Mouse (Mus musculus): Measurements from ENCODE around the gene Ubac1. TPM values are rescaled to one million over a fixed set of nuclear protein-coding genes. Genes with fewer than 3 reads are reported as not detected.

The Ubac1 gene
- total and polyA plus RNA-seq, 2 experiments from 2014 or later, result 93.6 to 150 TPM

DNA sequence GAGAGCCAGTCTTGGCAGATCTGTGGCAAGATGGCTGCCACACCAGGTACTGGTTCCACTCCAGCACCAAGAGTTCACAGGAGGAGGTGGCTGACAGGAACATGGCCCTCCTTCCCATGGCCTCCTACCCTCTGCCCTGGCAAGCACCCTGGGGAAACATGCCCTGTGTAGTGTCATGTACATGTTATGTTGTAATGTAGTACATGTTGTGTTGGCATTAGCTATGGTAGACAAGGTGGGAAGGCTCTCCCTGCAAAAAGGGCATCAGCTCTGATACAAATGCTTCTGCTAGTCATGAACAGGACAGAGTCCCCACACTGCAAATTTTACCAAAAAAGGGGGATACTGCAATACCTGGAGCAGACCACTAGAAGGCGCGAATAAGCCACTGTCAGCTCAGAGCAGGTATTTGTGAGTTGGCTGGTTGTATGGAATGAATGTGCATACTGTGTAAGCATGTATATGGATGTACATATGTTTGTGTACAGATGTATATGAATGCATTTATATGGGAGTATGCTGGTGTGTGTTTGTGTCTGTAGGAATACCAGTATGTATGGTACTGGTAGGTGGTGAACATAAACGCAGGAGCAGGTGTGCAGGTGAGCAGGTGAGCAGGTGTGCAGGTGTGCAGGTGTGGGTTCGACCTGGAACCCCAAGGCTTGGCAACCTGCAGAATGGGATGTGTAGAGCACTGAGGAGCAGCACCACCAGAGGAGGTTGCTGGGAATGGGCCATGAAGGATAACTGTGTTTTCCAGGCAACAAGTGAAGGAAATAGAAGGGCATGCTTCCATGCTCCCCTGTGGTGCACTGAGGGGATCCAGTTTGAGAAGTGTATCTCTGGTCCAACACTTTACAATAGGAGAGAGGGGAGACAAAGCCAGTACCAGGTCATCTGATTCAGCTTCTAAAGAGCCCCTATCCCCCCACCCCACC lies 2.9 kb upstream of the Ubac1 start:
- peaks cover 11% of the 10 kb centered on the region for H3K4me1 ChIP-seq (ENCODE audit: insufficient read depth, low read length)
- no peak overlapping the region for H3K4me3 ChIP-seq (ENCODE audit: low read length)
- H3K9me3 ChIP-seq (ENCODE audit: low read length), result no peaks in the 10 kb centered on the region
- ATAC-seq (no peak), DNase-seq (ENCODE audit: low spot score) (peak; percentile 78)
- TF ChIP-seq CTCF (IDR thresholded peaks at IDR 0.05; ENCODE audit: low read depth), result peak; percentile 97
- no peak overlapping the region for H3K4me2 ChIP-seq (ENCODE audit: low read depth, low read length)
- no peaks in the 10 kb centered on the region for H3K27me3 ChIP-seq (ENCODE audit: insufficient read depth, low read length)
- no peak overlapping the region for H3K27ac ChIP-seq
- H3K36me3 ChIP-seq (ENCODE audit: insufficient read depth, low read length), result no peaks in the 10 kb centered on the region
- 31% methylated on average over 4 of the region's 4 CpGs for WGBS
- H3K9ac ChIP-seq (replicated peaks; ENCODE audit: low read length), result no peak overlapping the region

DNA sequence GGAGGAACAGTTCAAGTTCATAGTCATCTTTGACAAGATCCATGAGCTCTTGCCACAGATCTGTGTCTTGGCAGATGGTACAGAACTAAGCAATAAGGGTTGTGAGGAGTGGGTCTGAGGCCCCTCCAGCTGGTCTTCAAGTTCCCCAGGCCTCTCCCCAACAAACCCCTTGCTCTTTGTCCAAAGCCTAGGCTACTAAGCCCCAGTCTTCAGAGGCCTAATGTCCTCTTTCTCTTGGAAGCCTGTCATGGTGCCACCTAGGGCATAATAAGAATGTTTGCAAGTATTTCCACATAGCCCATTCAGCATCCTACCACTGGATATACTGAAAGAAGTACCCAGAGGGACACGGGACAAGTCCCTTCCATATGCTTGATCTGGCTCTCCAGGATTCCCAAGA lies 1.1 kb upstream of the Ubac1 start:
- H3K4me1 ChIP-seq (ENCODE audit: insufficient read depth, low read length), result peaks cover 11% of the 10 kb centered on the region
- peak overlapping the region; percentile 26; the same call in 1 of the 2 replicates for H3K27ac ChIP-seq
- ATAC-seq, result no peak
- no peak overlapping the region for H3K4me3 ChIP-seq (ENCODE audit: low read length)
- 67% methylated on average over 1 of the region's 1 CpGs for WGBS
- H3K36me3 ChIP-seq (ENCODE audit: insufficient read depth, low read length), result no peaks in the 10 kb centered on the region
- H3K9ac ChIP-seq (replicated peaks; ENCODE audit: low read length), result no peak overlapping the region
- H3K9me3 ChIP-seq (ENCODE audit: low read length), result no peaks in the 10 kb centered on the region
- no peak for TF ChIP-seq CTCF (IDR thresholded peaks at IDR 0.05; ENCODE audit: low read depth)
- H3K4me2 ChIP-seq (ENCODE audit: low read depth, low read length), result no peak overlapping the region
- no peak for DNase-seq (ENCODE audit: low spot score)
- no peaks in the 10 kb centered on the region for H3K27me3 ChIP-seq (ENCODE audit: insufficient read depth, low read length)

DNA sequence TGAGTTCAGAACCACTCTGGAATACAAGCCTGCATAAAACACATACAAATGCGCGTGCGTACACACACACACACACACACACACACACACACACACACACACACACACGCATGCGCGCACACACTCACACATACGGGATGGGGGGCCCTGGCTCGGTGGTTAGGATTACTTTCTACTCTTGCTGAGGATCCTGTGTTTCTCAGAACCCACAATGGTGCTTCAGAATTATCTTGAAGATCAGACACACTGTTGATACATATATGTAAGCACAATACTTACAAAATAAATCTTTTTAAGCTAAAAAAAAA lies 665 bp upstream of the Ubac1 start:
- 83% methylated on average over 8 of the region's 8 CpGs for WGBS
- H3K27me3 ChIP-seq (ENCODE audit: insufficient read depth, low read length), result no peaks in the 10 kb centered on the region
- TF ChIP-seq CTCF (IDR thresholded peaks at IDR 0.05; ENCODE audit: low read depth), result no peak
- H3K9me3 ChIP-seq (ENCODE audit: low read length), result no peaks in the 10 kb centered on the region
- no peak overlapping the region for H3K4me3 ChIP-seq (ENCODE audit: low read length)
- peak overlapping the region; percentile 49; the same call in 1 of the 2 replicates for H3K27ac ChIP-seq
- DNase-seq (ENCODE audit: low spot score) (no peak), ATAC-seq (no peak)
- H3K4me2 ChIP-seq (ENCODE audit: low read depth, low read length), result peak overlapping the region; percentile 84; the same call in 1 of the 2 replicates
- no peaks in the 10 kb centered on the region for H3K36me3 ChIP-seq (ENCODE audit: insufficient read depth, low read length)
- H3K4me1 ChIP-seq (ENCODE audit: insufficient read depth, low read length), result peaks cover 11% of the 10 kb centered on the region
- no peak overlapping the region for H3K9ac ChIP-seq (replicated peaks; ENCODE audit: low read length)

DNA sequence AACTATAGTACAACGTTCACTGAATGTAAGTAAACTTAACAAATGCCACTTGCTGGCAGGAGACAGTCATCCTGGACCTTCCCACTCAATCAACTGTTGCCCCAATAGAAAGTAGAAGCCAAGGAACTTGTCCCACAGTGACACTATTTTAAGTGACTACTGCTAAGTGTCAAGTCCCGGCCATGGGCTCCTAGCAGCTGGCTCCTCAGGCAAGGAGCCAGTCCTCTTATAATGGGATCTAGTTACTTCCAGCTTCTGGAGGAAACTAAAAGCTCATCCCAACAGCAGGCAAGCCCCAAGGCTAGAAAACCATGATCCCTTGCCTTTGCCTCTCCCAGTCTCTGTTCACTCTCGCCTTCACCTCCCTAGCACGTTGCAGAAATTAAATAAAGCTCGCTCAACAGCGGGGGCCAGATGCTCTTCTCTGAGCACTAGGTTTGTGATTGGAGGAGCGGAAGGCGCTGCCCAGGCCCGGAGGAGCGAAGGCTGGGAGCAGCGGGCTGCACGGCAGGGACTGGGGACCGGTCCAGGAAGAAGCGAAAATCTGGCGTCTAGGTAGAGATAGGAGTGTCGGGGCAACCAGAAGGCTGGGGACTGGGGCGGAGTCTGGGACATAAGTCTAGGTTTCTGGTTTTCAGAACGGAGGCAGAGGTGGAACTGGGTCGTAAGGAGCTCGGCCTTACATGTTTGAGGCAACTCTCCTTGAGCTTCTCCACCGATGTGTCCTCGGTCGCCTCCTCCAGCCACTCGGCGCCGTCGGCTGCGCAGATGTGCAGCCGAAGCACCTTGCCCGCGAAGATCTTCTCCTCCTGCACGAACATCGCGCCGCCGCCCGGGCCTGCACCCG lies 610 bp downstream of the Ubac1 start:
- Histone ChIP-seq H3K36me3 (ENCODE audit: insufficient read depth, low read length) (no peaks in the 10 kb centered on the region), H3K27ac (peak overlapping the region; percentile 93), H3K9ac (replicated peaks; ENCODE audit: low read length) (peak overlapping the region; percentile 80), H3K4me3 (ENCODE audit: low read length) (peak overlapping the region; percentile 72), H3K4me1 (ENCODE audit: insufficient read depth, low read length) (peaks cover 11% of the 10 kb centered on the region), H3K9me3 (ENCODE audit: low read length) (no peaks in the 10 kb centered on the region), H3K4me2 (ENCODE audit: low read depth, low read length) (peak overlapping the region; percentile 84), H3K27me3 (ENCODE audit: insufficient read depth, low read length) (no peaks in the 10 kb centered on the region)
- ATAC-seq (peak; percentile 30), DNase-seq (ENCODE audit: low spot score) (peak; percentile 66)
- TF ChIP-seq CTCF (IDR thresholded peaks at IDR 0.05; ENCODE audit: low read depth), result no peak
- 2% methylated on average over 38 of the region's 38 CpGs for WGBS

DNA sequence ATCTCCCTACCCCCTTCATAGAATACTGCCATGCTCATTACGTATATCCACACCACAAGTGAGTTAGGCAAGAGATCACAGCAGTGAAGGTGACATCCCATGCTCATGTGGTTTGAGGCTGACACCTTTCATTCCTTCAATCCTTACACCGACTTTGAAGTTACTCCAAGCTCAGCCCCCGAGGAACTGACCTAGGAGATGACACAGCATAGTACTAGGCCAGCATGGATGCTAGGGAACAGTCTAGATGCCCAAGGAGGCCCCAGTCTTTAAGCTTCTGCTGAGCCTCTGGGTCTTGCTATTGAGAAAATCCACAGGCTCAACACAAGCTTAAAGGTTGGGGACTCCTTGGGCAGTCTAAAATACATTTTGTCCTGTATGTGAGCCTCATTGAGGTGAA lies 1.6 kb downstream of the Ubac1 start:
- no peak for DNase-seq (ENCODE audit: low spot score)
- peaks cover 11% of the 10 kb centered on the region for H3K4me1 ChIP-seq (ENCODE audit: insufficient read depth, low read length)
- H3K36me3 ChIP-seq (ENCODE audit: insufficient read depth, low read length), result peaks cover 6% of the 10 kb centered on the region; the same call in 1 of the 2 replicates
- peak overlapping the region; percentile 80 for H3K9ac ChIP-seq (replicated peaks; ENCODE audit: low read length)
- H3K9me3 ChIP-seq (ENCODE audit: low read length), result no peaks in the 10 kb centered on the region
- peak overlapping the region; percentile 84 for H3K4me2 ChIP-seq (ENCODE audit: low read depth, low read length)
- H3K27me3 ChIP-seq (ENCODE audit: insufficient read depth, low read length), result no peaks in the 10 kb centered on the region
- 86% methylated on average over 3 of the region's 3 CpGs for WGBS
- no peak for TF ChIP-seq CTCF (IDR thresholded peaks at IDR 0.05; ENCODE audit: low read depth)
- H3K4me3 ChIP-seq (ENCODE audit: low read length), result no peak overlapping the region
- peak overlapping the region; percentile 93; the same call in 1 of the 2 replicates for H3K27ac ChIP-seq
- ATAC-seq, result no peak

DNA sequence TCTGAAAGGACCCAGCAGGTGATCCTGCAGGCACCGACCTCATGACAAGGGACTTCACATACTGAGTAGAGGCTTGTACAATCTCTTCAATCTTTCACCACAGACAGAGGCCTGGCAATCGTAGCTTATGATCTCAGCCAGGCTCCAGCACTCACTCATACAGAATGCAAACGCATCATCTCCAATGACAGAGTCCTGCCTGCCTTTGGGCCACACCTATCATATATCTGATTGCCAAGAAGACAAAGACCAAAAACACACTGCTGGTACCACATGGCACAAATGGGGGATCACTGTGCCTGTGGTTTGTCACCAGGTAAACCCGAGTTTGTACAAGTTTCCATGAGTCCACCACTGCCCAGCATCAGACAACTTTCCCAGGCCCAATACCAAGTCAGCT lies 4.2 kb downstream of the Ubac1 start:
- no peak for DNase-seq (ENCODE audit: low spot score)
- no peak overlapping the region for H3K9ac ChIP-seq (replicated peaks; ENCODE audit: low read length)
- H3K4me2 ChIP-seq (ENCODE audit: low read depth, low read length), result no peak overlapping the region
- peaks cover 21% of the 10 kb centered on the region for H3K36me3 ChIP-seq (ENCODE audit: insufficient read depth, low read length)
- H3K4me3 ChIP-seq (ENCODE audit: low read length), result no peak overlapping the region
- no peak overlapping the region for H3K27ac ChIP-seq
- no peak for TF ChIP-seq CTCF (IDR thresholded peaks at IDR 0.05; ENCODE audit: low read depth)
- peaks cover 11% of the 10 kb centered on the region for H3K4me1 ChIP-seq (ENCODE audit: insufficient read depth, low read length)
- ATAC-seq, result no peak
- WGBS, result 74% methylated on average over 4 of the region's 4 CpGs
- no peaks in the 10 kb centered on the region for H3K9me3 ChIP-seq (ENCODE audit: low read length)
- H3K27me3 ChIP-seq (ENCODE audit: insufficient read depth, low read length), result no peaks in the 10 kb centered on the region

All from hindbrain, postnatal 0 days (tissue).